Mouse (Mus musculus): ENCODE data around the gene Syne1. TPM values are rescaled to one million over a fixed set of nuclear protein-coding genes. Genes with fewer than 3 reads are reported as not detected.

Gene Syne1
- polyA plus RNA-seq, 1 experiment from 2014 or later, result 3.1 TPM

DNA sequence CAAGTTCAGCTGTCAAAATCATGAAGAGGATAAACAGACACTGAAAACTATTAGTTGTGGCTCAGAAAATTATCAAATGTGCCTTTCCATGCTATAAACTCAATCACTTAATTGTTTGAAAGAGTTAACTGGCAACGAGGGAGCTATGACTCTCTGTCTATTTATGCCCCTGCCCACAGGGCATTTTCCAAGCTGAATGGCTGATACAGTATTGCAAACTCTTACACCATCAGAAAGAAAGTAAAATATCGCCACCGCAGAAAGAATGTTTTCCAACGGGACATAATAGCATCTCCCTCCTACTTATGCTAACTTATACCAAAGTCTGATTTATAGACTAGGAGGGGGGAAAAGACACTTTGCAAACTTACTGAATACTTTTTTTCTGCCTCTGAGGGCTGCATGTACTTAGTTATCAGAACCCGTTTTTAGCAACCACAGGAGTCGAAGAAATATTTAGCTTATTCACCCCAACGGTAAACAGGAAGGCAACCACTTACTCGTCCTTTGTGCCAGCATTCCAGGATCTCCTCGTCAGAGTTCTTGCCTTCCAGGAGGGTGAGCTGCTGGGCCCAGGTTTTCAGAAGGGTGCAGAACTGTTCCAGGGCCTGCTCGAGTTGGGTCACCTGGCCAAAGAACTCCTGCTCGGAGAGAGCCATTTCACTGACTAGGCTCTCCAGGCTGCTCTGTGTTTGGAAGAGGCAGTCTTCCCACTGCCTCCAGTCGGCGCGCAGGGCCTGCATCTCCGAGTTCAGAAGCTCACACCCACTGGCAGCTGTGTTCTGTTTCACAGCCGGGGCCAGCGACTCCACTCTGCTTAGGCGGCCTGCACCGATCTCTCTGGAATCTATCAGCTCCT lies 262.3 kb downstream of the Syne1 start:
- Histone ChIP-seq H3K4me2 (ENCODE audit: low read depth, low read length) (peak overlapping the region; percentile 34), H3K36me3 (replicated peaks; ENCODE audit: control insufficient read depth, insufficient read depth, low read depth, low read length) (no peaks in the 10 kb centered on the region), H3K4me3 (ENCODE audit: low read depth, low read length) (peak overlapping the region; percentile 27), H3K27me3 (ENCODE audit: control insufficient read depth, insufficient read depth, low read length) (no peaks in the 10 kb centered on the region), H3K9me3 (replicated peaks; ENCODE audit: control insufficient read depth, low read length) (no peaks in the 10 kb centered on the region), H3K27ac (replicated peaks; ENCODE audit: low read depth, low read length) (peak overlapping the region; percentile 60), H3K4me1 (ENCODE audit: control insufficient read depth, insufficient read depth, low read length) (no peaks in the 10 kb centered on the region), H3K9ac (replicated peaks; ENCODE audit: low read length) (peak overlapping the region; percentile 51)
- WGBS, result 27% methylated on average over 19 of the region's 19 CpGs
- ATAC-seq (replicated peaks; ENCODE audit: insufficient number of reproducible peaks, low FRiP score, low TSS enrichment, low read depth) (peak; percentile 94), DNase-seq (ENCODE audit: low spot score) (peak; percentile 90)

DNA sequence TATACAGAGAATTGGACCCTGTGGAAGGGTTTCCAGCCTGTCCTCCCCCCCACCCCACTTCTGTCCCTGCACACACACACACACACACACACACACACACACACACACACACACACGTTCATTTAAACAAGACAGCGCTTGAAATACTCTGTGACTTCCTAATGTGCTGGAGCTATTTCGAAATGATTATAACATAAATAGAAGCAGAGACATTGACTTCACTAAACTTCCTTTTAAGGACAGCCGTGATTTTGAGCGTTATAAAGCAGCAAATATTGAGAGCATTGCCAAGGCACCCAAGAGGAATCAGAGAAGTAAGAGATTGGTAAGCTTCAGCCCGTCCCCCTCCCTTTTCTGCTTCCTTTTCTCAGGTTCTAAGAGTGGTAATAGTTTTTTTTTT lies 263.0 kb downstream of the Syne1 start:
- H3K4me3 ChIP-seq (ENCODE audit: low read depth, low read length), result no peak overlapping the region
- no peaks in the 10 kb centered on the region for H3K9me3 ChIP-seq (replicated peaks; ENCODE audit: control insufficient read depth, low read length)
- peak overlapping the region; percentile 19 for H3K4me2 ChIP-seq (ENCODE audit: low read depth, low read length)
- DNase-seq (ENCODE audit: low spot score) (no peak), ATAC-seq (replicated peaks; ENCODE audit: insufficient number of reproducible peaks, low FRiP score, low TSS enrichment, low read depth) (no peak)
- no peaks in the 10 kb centered on the region for H3K27me3 ChIP-seq (ENCODE audit: control insufficient read depth, insufficient read depth, low read length)
- WGBS, result 53% methylated on average over 6 of the region's 6 CpGs
- H3K27ac ChIP-seq (replicated peaks; ENCODE audit: low read depth, low read length), result no peak overlapping the region
- no peak overlapping the region for H3K9ac ChIP-seq (replicated peaks; ENCODE audit: low read length)
- H3K36me3 ChIP-seq (replicated peaks; ENCODE audit: control insufficient read depth, insufficient read depth, low read depth, low read length), result no peaks in the 10 kb centered on the region
- no peaks in the 10 kb centered on the region for H3K4me1 ChIP-seq (ENCODE audit: control insufficient read depth, insufficient read depth, low read length)

- ATAC-seq (replicated peaks; ENCODE audit: insufficient number of reproducible peaks, low FRiP score, low TSS enrichment, low read depth) (no peak), DNase-seq (ENCODE audit: low spot score) (no peak)
- no peaks in the 10 kb centered on the region for H3K27me3 ChIP-seq (ENCODE audit: control insufficient read depth, insufficient read depth, low read length)
- no peak overlapping the region for H3K27ac ChIP-seq (replicated peaks; ENCODE audit: low read depth, low read length)
- no peak overlapping the region for H3K9ac ChIP-seq (replicated peaks; ENCODE audit: low read length)
- no peaks in the 10 kb centered on the region for H3K36me3 ChIP-seq (replicated peaks; ENCODE audit: control insufficient read depth, insufficient read depth, low read depth, low read length)
- H3K9me3 ChIP-seq (replicated peaks; ENCODE audit: control insufficient read depth, low read length), result no peaks in the 10 kb centered on the region
- H3K4me2 ChIP-seq (ENCODE audit: low read depth, low read length), result no peak overlapping the region
- no peak overlapping the region for H3K4me3 ChIP-seq (ENCODE audit: low read depth, low read length)
- no peaks in the 10 kb centered on the region for H3K4me1 ChIP-seq (ENCODE audit: control insufficient read depth, insufficient read depth, low read length)
- WGBS, result 88% methylated on average over 5 of the region's 5 CpGs
These were observed 275.5 kb downstream of the Syne1 start for GRCm38 (mm10) chr10:5275769-5276168.

DNA sequence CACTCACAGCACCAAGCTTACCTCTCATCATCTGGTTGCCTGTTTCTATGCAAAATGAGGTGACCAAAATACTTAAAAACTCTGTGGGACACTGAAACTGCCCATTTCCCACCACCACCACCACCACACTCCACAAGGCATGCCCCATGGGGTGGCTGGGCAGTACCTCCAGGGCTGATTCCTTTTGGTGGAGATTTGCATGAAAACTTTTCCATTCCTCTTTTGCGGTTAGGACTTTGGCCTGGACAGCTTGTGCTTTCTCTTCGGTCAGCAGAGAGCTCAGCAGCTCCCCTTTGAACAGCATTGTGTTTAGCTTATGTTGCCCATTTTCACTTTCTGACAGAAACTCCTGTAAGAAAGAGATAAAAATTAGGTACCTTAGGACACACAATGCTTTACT lies 280.6 kb downstream of the Syne1 start:
- WGBS, result 83% methylated on average over 2 of the region's 2 CpGs
- Histone ChIP-seq H3K4me2 (ENCODE audit: low read depth, low read length) (no peak overlapping the region), H3K27me3 (ENCODE audit: control insufficient read depth, insufficient read depth, low read length) (no peaks in the 10 kb centered on the region), H3K27ac (replicated peaks; ENCODE audit: low read depth, low read length) (no peak overlapping the region), H3K9me3 (replicated peaks; ENCODE audit: control insufficient read depth, low read length) (no peaks in the 10 kb centered on the region), H3K4me1 (ENCODE audit: control insufficient read depth, insufficient read depth, low read length) (no peaks in the 10 kb centered on the region), H3K9ac (replicated peaks; ENCODE audit: low read length) (no peak overlapping the region), H3K36me3 (replicated peaks; ENCODE audit: control insufficient read depth, insufficient read depth, low read depth, low read length) (no peaks in the 10 kb centered on the region), H3K4me3 (ENCODE audit: low read depth, low read length) (no peak overlapping the region)
- ATAC-seq (replicated peaks; ENCODE audit: insufficient number of reproducible peaks, low FRiP score, low TSS enrichment, low read depth) (no peak), DNase-seq (ENCODE audit: low spot score) (no peak)

DNA sequence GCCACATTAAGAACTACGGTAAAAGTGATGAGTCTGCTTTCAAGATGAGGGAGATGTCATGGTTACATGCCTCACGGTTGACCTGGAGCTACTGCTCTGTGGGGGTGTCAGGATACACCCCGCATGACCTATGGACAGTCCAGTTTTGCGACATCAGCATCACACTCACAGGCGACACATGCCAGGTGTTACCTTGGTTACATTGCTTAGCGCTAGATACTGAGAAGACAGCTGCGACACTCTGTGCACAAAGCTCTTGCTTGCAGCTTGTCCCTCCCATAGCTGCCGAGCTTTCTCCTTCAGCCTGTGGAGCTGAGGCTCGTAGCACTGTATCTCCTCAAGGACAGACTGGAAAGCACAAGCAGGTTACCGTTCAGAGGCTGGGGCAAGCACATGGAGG lies 286.9 kb downstream of the Syne1 start:
- H3K36me3 ChIP-seq (replicated peaks; ENCODE audit: control insufficient read depth, insufficient read depth, low read depth, low read length), result no peaks in the 10 kb centered on the region
- no peak for ATAC-seq (replicated peaks; ENCODE audit: insufficient number of reproducible peaks, low FRiP score, low TSS enrichment, low read depth)

DNA sequence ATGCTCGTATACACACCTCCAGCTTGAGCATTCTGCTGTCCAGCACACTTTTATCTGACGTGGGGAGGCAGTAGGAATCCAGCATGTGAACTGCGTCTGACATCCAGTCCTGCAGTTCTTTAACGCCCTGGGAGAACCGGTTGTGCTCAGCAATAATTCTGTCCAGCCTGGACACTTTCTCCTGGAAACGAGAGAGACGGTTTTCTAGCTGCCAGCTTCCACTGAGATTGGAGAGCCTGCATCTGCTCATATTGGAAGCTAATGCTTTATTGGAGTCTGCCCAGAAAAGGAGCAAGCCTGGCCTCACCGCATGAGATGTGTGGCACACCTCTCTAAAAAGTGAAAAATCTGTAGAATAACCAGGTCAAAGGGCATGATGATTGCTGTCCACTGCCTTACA lies 288.6 kb downstream of the Syne1 start:
- no peak overlapping the region for H3K4me2 ChIP-seq (ENCODE audit: low read depth, low read length)
- DNase-seq (ENCODE audit: low spot score) (no peak), ATAC-seq (replicated peaks; ENCODE audit: insufficient number of reproducible peaks, low FRiP score, low TSS enrichment, low read depth) (no peak)
- H3K4me1 ChIP-seq (ENCODE audit: control insufficient read depth, insufficient read depth, low read length), result no peaks in the 10 kb centered on the region
- no peaks in the 10 kb centered on the region for H3K9me3 ChIP-seq (replicated peaks; ENCODE audit: control insufficient read depth, low read length)
- H3K9ac ChIP-seq (replicated peaks; ENCODE audit: low read length), result no peak overlapping the region
- no peaks in the 10 kb centered on the region for H3K36me3 ChIP-seq (replicated peaks; ENCODE audit: control insufficient read depth, insufficient read depth, low read depth, low read length)
- no peak overlapping the region for H3K27ac ChIP-seq (replicated peaks; ENCODE audit: low read depth, low read length)
- no peak overlapping the region for H3K4me3 ChIP-seq (ENCODE audit: low read depth, low read length)
- WGBS, result 78% methylated on average over 8 of the region's 8 CpGs
- no peaks in the 10 kb centered on the region for H3K27me3 ChIP-seq (ENCODE audit: control insufficient read depth, insufficient read depth, low read length)

More for the DNA sequence above, 286.9 kb downstream of the Syne1 start:
- Histone ChIP-seq H3K27me3 (ENCODE audit: control insufficient read depth, insufficient read depth, low read length) (no peaks in the 10 kb centered on the region), H3K4me2 (ENCODE audit: low read depth, low read length) (no peak overlapping the region), H3K27ac (replicated peaks; ENCODE audit: low read depth, low read length) (no peak overlapping the region), H3K9ac (replicated peaks; ENCODE audit: low read length) (no peak overlapping the region), H3K9me3 (replicated peaks; ENCODE audit: control insufficient read depth, low read length) (no peaks in the 10 kb centered on the region), H3K4me1 (ENCODE audit: control insufficient read depth, insufficient read depth, low read length) (no peaks in the 10 kb centered on the region), H3K4me3 (ENCODE audit: low read depth, low read length) (no peak overlapping the region)
- DNase-seq (ENCODE audit: low spot score), result no peak
- WGBS, result 74% methylated on average over 10 of the region's 10 CpGs

DNA sequence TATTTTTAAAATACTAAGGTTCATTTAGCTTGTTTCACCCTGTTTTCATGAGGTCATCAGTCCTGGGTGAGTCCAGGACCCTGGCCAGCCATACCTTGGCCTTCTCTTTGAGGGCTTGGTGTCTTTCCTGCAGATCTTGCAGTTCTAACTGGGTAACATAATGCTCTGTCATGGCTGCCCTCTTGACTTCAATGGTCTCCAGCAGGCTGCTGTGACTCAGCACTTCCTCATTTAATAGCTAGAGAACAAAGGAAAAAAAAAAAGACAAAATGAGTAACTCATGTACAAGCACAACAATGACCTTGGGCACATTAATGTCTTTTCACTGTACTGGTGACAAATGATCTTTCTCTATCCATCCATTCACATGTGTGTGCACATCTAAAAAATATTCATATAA lies 294.6 kb downstream of the Syne1 start:
- ATAC-seq (replicated peaks; ENCODE audit: insufficient number of reproducible peaks, low FRiP score, low TSS enrichment, low read depth) (no peak), DNase-seq (ENCODE audit: low spot score) (no peak)
- no peak overlapping the region for H3K9ac ChIP-seq (replicated peaks; ENCODE audit: low read length)
- H3K9me3 ChIP-seq (replicated peaks; ENCODE audit: control insufficient read depth, low read length), result no peaks in the 10 kb centered on the region
- H3K36me3 ChIP-seq (replicated peaks; ENCODE audit: control insufficient read depth, insufficient read depth, low read depth, low read length), result no peaks in the 10 kb centered on the region
- H3K4me3 ChIP-seq (ENCODE audit: low read depth, low read length), result no peak overlapping the region
- no peak overlapping the region for H3K4me2 ChIP-seq (ENCODE audit: low read depth, low read length)
- H3K27ac ChIP-seq (replicated peaks; ENCODE audit: low read depth, low read length), result no peak overlapping the region
- no peaks in the 10 kb centered on the region for H3K4me1 ChIP-seq (ENCODE audit: control insufficient read depth, insufficient read depth, low read length)
- no peaks in the 10 kb centered on the region for H3K27me3 ChIP-seq (ENCODE audit: control insufficient read depth, insufficient read depth, low read length)

DNA sequence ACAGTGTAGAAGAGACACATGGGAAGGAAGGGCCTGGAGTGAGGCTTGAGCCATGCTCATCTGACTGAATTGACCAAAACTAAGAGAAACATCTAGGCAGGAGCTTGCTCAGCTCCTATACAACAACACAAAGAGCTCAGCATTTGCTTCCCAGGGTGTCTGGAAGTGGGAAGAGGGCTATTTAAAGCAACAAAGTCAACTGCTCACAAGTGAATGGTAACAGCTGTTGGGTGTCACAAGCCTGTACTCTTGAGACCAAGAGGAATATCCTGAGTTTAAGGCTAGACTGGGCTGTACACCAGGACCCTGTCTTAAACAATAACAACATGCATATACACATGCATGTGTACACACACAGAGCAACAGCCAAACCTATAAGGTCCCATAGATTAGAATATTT lies 297.5 kb downstream of the Syne1 start:
- no peaks in the 10 kb centered on the region for H3K9me3 ChIP-seq (replicated peaks; ENCODE audit: control insufficient read depth, low read length)
- H3K4me3 ChIP-seq (ENCODE audit: low read depth, low read length), result no peak overlapping the region
- ATAC-seq (replicated peaks; ENCODE audit: insufficient number of reproducible peaks, low FRiP score, low TSS enrichment, low read depth) (no peak), DNase-seq (ENCODE audit: low spot score) (no peak)
- H3K36me3 ChIP-seq (replicated peaks; ENCODE audit: control insufficient read depth, insufficient read depth, low read depth, low read length), result no peaks in the 10 kb centered on the region
- H3K4me2 ChIP-seq (ENCODE audit: low read depth, low read length), result no peak overlapping the region
- no peaks in the 10 kb centered on the region for H3K4me1 ChIP-seq (ENCODE audit: control insufficient read depth, insufficient read depth, low read length)
- no peak overlapping the region for H3K9ac ChIP-seq (replicated peaks; ENCODE audit: low read length)
- no peaks in the 10 kb centered on the region for H3K27me3 ChIP-seq (ENCODE audit: control insufficient read depth, insufficient read depth, low read length)
- no peak overlapping the region for H3K27ac ChIP-seq (replicated peaks; ENCODE audit: low read depth, low read length)

Measured in embryonic facial prominence, embryonic 11.5 days (tissue).